In genomic region chr5:114699015-114699414, GRCm38 (mm10) we compare ENCODE assay signal across 11 mouse cellular contexts. TPM values are rescaled to one million over a fixed set of nuclear protein-coding genes. Genes with fewer than 3 reads are reported as not detected.
DNase-seq lines count a peak whose midpoint lies in the region; ATAC-seq and TF ChIP-seq lines count a peak whose summit lies in the region.
"Had no signal": no experiment of that assay in that cellular context is flagged by ENCODE, and none has a peak within 500 bp of the region (broad histone marks: within the 10 kb centered on the region; RNA-seq: fewer than 3 reads in every experiment).

No protein-coding gene starts in this region.

- no peaks in the 10 kb centered on the region for H3K4me1 ChIP-seq in hindbrain, embryonic 16.5 days (ENCODE audit: control insufficient read depth, insufficient read depth, low read depth, low read length)
- H3K4me1 ChIP-seq in hindbrain, embryonic 11.5 days (replicated peaks; ENCODE audit: control insufficient read depth, insufficient read depth, low read length) = no peaks in the 10 kb centered on the region
- peaks cover 1 to 11% of the 10 kb centered on the region in 2 experiments; a peak in 2 of 4 replicates for H3K4me1 ChIP-seq in ES-E14 (ENCODE audit: control insufficient read depth in 2 of 2, insufficient read depth in 2 of 2, low read length in 2 of 2, poor library complexity in 1 of 2)
- no peaks in the 10 kb centered on the region for H3K4me1 ChIP-seq in brown adipose tissue, adult 24 weeks (ENCODE audit: control insufficient read depth, insufficient read depth, insufficient read length, low read length)
- H3K4me1 ChIP-seq in kidney, embryonic 14.5 days (ENCODE audit: control insufficient read depth, insufficient read depth, low read length) = no peaks in the 10 kb centered on the region
- H3K4me1 ChIP-seq: forebrain, embryonic 10.5 days had no signal

- H3K79me2 ChIP-seq in macrophage (ENCODE audit: inconsistent target) = no peaks in the 10 kb centered on the region

- H3K36me3 ChIP-seq in hindbrain, embryonic 16.5 days (ENCODE audit: control insufficient read depth, insufficient read depth, low read length) = no peaks in the 10 kb centered on the region
- no peaks in the 10 kb centered on the region for H3K36me3 ChIP-seq in hindbrain, embryonic 11.5 days (ENCODE audit: control insufficient read depth, insufficient read depth, low read length)
- H3K36me3 ChIP-seq in ES-E14 (ENCODE audit: control insufficient read depth, insufficient read depth, low read length, poor library complexity, severe bottlenecking) = no peaks in the 10 kb centered on the region
- H3K36me3 ChIP-seq in macrophage (ENCODE audit: inconsistent target) = no peaks in the 10 kb centered on the region
- H3K36me3 ChIP-seq in kidney, embryonic 14.5 days (ENCODE audit: control insufficient read depth, insufficient read depth, low read length) = no peaks in the 10 kb centered on the region
- H3K36me3 ChIP-seq: embryonic facial prominence, embryonic 10.5 days; forebrain, embryonic 10.5 days had no signal

- no peak for DNase-seq in hindbrain, embryonic 11.5 days (ENCODE audit: low spot score)
- no peak for DNase-seq in ES-E14 (ENCODE audit: low read depth, low spot score)
- no peak for DNase-seq in right cerebral cortex, postnatal 25 days
- DNase-seq in gastrocnemius, postnatal 36 days = no peak
- DNase-seq: kidney, adult 18-20 months had no signal

- WGBS in hindbrain, embryonic 16.5 days = 66% methylated on average over 7 of the region's 7 CpGs
- 76% methylated on average over 7 of the region's 7 CpGs for WGBS in hindbrain, embryonic 11.5 days
- WGBS in macrophage (ENCODE audit: missing documents) = 13% methylated on average over 7 of the region's 7 CpGs
- 58% methylated on average over 7 of the region's 7 CpGs for WGBS in kidney, embryonic 14.5 days

- no peaks in the 10 kb centered on the region for H3K27me3 ChIP-seq in hindbrain, embryonic 16.5 days (replicated peaks; ENCODE audit: control insufficient read depth, insufficient read depth, low read length)
- no peaks in the 10 kb centered on the region for H3K27me3 ChIP-seq in hindbrain, embryonic 11.5 days (ENCODE audit: control insufficient read depth, insufficient read depth, low read length)
- no peaks in the 10 kb centered on the region for H3K27me3 ChIP-seq in kidney, embryonic 14.5 days (ENCODE audit: control insufficient read depth, insufficient read depth, low read length)

- no peaks in the 10 kb centered on the region for H3K9me3 ChIP-seq in hindbrain, embryonic 16.5 days (ENCODE audit: control insufficient read depth, low read length)
- H3K9me3 ChIP-seq in hindbrain, embryonic 11.5 days (ENCODE audit: control insufficient read depth, low read length) = no peaks in the 10 kb centered on the region
- H3K9me3 ChIP-seq in ES-E14 (ENCODE audit: control insufficient read depth, insufficient read depth, low read depth, low read length) = no peaks in the 10 kb centered on the region
- H3K9me3 ChIP-seq in kidney, embryonic 14.5 days (ENCODE audit: control insufficient read depth, low read length) = no peaks in the 10 kb centered on the region
- H3K9me3 ChIP-seq: embryonic facial prominence, embryonic 10.5 days; forebrain, embryonic 10.5 days had no signal

- no peak overlapping the region for H3K4me3 ChIP-seq in hindbrain, embryonic 16.5 days (ENCODE audit: low read length)
- no peak overlapping the region for H3K4me3 ChIP-seq in hindbrain, embryonic 11.5 days (ENCODE audit: low read depth, low read length)
- H3K4me3 ChIP-seq in ES-E14 (ENCODE audit: insufficient read depth in 1 of 2, low read depth in 1 of 2, low read length in 2 of 2, poor library complexity in 1 of 2, severe bottlenecking in 1 of 2) (peak overlapping the region; percentile 44 to 54), macrophage (ENCODE audit: inconsistent target) (no peak overlapping the region)
- H3K4me3 ChIP-seq in brown adipose tissue, adult 24 weeks (ENCODE audit: insufficient read depth, low read depth, low read length) = no peak overlapping the region
- H3K4me3 ChIP-seq in kidney, embryonic 14.5 days (ENCODE audit: low read length) = no peak overlapping the region
- H3K4me3 ChIP-seq: embryonic facial prominence, embryonic 10.5 days; forebrain, embryonic 10.5 days had no signal

- H3K9ac ChIP-seq in hindbrain, embryonic 16.5 days (ENCODE audit: low read depth, low read length) = no peak overlapping the region
- H3K9ac ChIP-seq in hindbrain, embryonic 11.5 days (ENCODE audit: low read depth, low read length) = no peak overlapping the region
- peak overlapping the region; percentile 68 for H3K9ac ChIP-seq in ES-E14 (ENCODE audit: insufficient read depth, low read depth, low read length, poor library complexity, severe bottlenecking)
- no peak overlapping the region for H3K9ac ChIP-seq in kidney, embryonic 14.5 days (ENCODE audit: low read depth, low read length)

- no peak overlapping the region for H3K27ac ChIP-seq in hindbrain, embryonic 16.5 days (ENCODE audit: low read depth, low read length)
- no peak overlapping the region for H3K27ac ChIP-seq in hindbrain, embryonic 11.5 days (ENCODE audit: low read depth, low read length)
- H3K27ac ChIP-seq in ES-E14 (ENCODE audit: insufficient read depth, low read depth, low read length, poor library complexity, severe bottlenecking) = peak overlapping the region; percentile 56
- H3K27ac ChIP-seq in brown adipose tissue, adult 24 weeks (replicated peaks; ENCODE audit: low read depth, low read length) = peak overlapping the region; percentile 40; the same call in 1 of the 2 replicates
- H3K27ac ChIP-seq in macrophage = peak overlapping the region; percentile 94
- H3K27ac ChIP-seq in kidney, embryonic 14.5 days (ENCODE audit: low read depth, low read length) = no peak overlapping the region
- H3K27ac ChIP-seq: embryonic facial prominence, embryonic 10.5 days; forebrain, embryonic 10.5 days had no signal

- intact Hi-C loops in gastrocnemius, postnatal 36 days (cut with DNase I) = no loop called here

- 0 out of 2 replicates have a peak, but pooled peaks have one; percentile 3 for ATAC-seq in hindbrain, embryonic 16.5 days
- ATAC-seq in hindbrain, embryonic 11.5 days (ENCODE audit: low FRiP score) = no peak
- no peak for ATAC-seq in kidney, embryonic 14.5 days (ENCODE audit: low FRiP score, low TSS enrichment)

- H3K4me2 ChIP-seq in hindbrain, embryonic 16.5 days (ENCODE audit: low read length) = no peak overlapping the region
- H3K4me2 ChIP-seq in hindbrain, embryonic 11.5 days (replicated peaks; ENCODE audit: low read depth, low read length) = no peak overlapping the region
- no peak overlapping the region for H3K4me2 ChIP-seq in kidney, embryonic 14.5 days (replicated peaks; ENCODE audit: low read depth, low read length)

- in situ Hi-C loops in ES-E14 (cut with MboI; ENCODE audit: low sequenced_read_pairs in 2 of 2, unreplicated experiment in 2 of 2) = no loop called here

TF ChIP-seq in ES-E14, 5 proteins besides CTCF, POLR2A, EP300 and RAD21:
- no peak for TF ChIP-seq CHD2 (IDR thresholded peaks at IDR 0.05; ENCODE audit: low read depth, low read length)
- TF ChIP-seq MAFK (IDR thresholded peaks at IDR 0.05; ENCODE audit: insufficient read depth, low read depth, low read length) = no peak
- no peak for TF ChIP-seq HCFC1 (IDR thresholded peaks at IDR 0.05; ENCODE audit: borderline replicate concordance, insufficient read depth, low read length)

RNA-seq across cellular contexts. Expression of gene Gltp, which starts 8.2 kb away (rescaled TPM):
- polyA plus RNA-seq in hindbrain, embryonic 16.5 days (2015; fragmentation: Nextera tagmentation; extraction: Ambion mirVana) = 49.9 and 53.4 TPM in 2 replicates
- polyA plus RNA-seq in hindbrain, embryonic 11.5 days (2014; fragmentation: Nextera tagmentation; extraction: Ambion mirVana) = 62.6 and 64.4 TPM in 2 replicates
- 15.6 and 17.2 TPM in 2 replicates for total RNA-seq in ES-E14 (2012; rRNA removed)
- polyA plus RNA-seq in brown adipose tissue, adult 24 weeks (2012; ENCODE audit: insufficient read depth, insufficient read length, missing spikeins) = 29.8 and 31.9 TPM in 2 replicates
- 10 to 100 TPM in 22 of 26 experiments, 1 to 10 TPM in 4; 6.8 to 33.1 (median 21.6) TPM for total RNA-seq in macrophage (2018; cell fraction: chromatin; rRNA removed)
- total RNA-seq in macrophage (2018; cell fraction: cytosol; rRNA removed) = 100 to 1,000 TPM; 176 to 408 (median 256) TPM
- 100 to 1,000 TPM in 1 of 26 experiments, 10 to 100 TPM in 25; 26.3 to 110 (median 56.0) TPM for total RNA-seq in macrophage (2018; cell fraction: nucleus; rRNA removed)
- 289 to 530 TPM (median 368 TPM) in 3 replicates for polyA plus RNA-seq in macrophage (2018)
- polyA plus RNA-seq in kidney, embryonic 14.5 days (2014; fragmentation: Nextera tagmentation; extraction: Ambion mirVana) = 42.6 and 64.5 TPM in 2 replicates
- total RNA-seq in gastrocnemius, postnatal 36 days (2021) = 1 to 10 TPM; 7.3 to 7.9 TPM

RNA-seq across cellular contexts. Expression of gene Tchp, which starts 8.5 kb away (rescaled TPM):
- 15.6 and 16.9 TPM in 2 replicates for polyA plus RNA-seq in hindbrain, embryonic 16.5 days (2015; fragmentation: Nextera tagmentation; extraction: Ambion mirVana)
- polyA plus RNA-seq in hindbrain, embryonic 11.5 days (2014; fragmentation: Nextera tagmentation; extraction: Ambion mirVana) = 13.3 and 15.8 TPM in 2 replicates
- 20.6 and 33.8 TPM in 2 replicates for total RNA-seq in ES-E14 (2012; rRNA removed)
- 1.5 and 4.4 TPM in 2 replicates for polyA plus RNA-seq in brown adipose tissue, adult 24 weeks (2012; ENCODE audit: insufficient read depth, insufficient read length, missing spikeins)
- total RNA-seq in macrophage (2018; cell fraction: chromatin; rRNA removed) = 10 to 100 TPM in 22 of 26 experiments, 1 to 10 TPM in 4; 9.0 to 63.3 (median 24.2) TPM
- 1 to 10 TPM; 1.8 to 7.3 (median 5.1) TPM for total RNA-seq in macrophage (2018; cell fraction: cytosol; rRNA removed)
- total RNA-seq in macrophage (2018; cell fraction: nucleus; rRNA removed) = 10 to 100 TPM in 15 of 26 experiments, 1 to 10 TPM in 11; 3.9 to 30.7 (median 12.1) TPM
- polyA plus RNA-seq in macrophage (2018) = 5.0 to 7.6 TPM (median 6.4 TPM) in 3 replicates
- 10.0 and 18.5 TPM in 2 replicates for polyA plus RNA-seq in kidney, embryonic 14.5 days (2014; fragmentation: Nextera tagmentation; extraction: Ambion mirVana)
- total RNA-seq in gastrocnemius, postnatal 36 days (2021) = 1 to 10 TPM; 2.7 to 2.9 TPM

RNA-seq across cellular contexts. Expression of gene Trpv4, which starts 40.8 kb away (rescaled TPM):
- 2.3 and 3.0 TPM in 2 replicates for polyA plus RNA-seq in hindbrain, embryonic 16.5 days (2015; fragmentation: Nextera tagmentation; extraction: Ambion mirVana)
- 0.38 and 0.85 TPM in 2 replicates for polyA plus RNA-seq in hindbrain, embryonic 11.5 days (2014; fragmentation: Nextera tagmentation; extraction: Ambion mirVana)
- total RNA-seq in ES-E14 (2012; rRNA removed) = 1.4 and 3.5 TPM in 2 replicates
- 0.83 and 1.2 TPM in 2 replicates for polyA plus RNA-seq in brown adipose tissue, adult 24 weeks (2012; ENCODE audit: insufficient read depth, insufficient read length, missing spikeins)
- 10 to 100 TPM in 22 of 26 experiments, 1 to 10 TPM in 4; 4.9 to 48.1 (median 27.0) TPM for total RNA-seq in macrophage (2018; cell fraction: chromatin; rRNA removed)
- 1 to 10 TPM; 1.6 to 9.9 (median 5.4) TPM for total RNA-seq in macrophage (2018; cell fraction: cytosol; rRNA removed)
- total RNA-seq in macrophage (2018; cell fraction: nucleus; rRNA removed) = 10 to 100 TPM in 17 of 26 experiments, 1 to 10 TPM in 9; 3.5 to 37.8 (median 15.3) TPM
- 4.4 to 12.1 TPM (median 7.1 TPM) in 3 replicates for polyA plus RNA-seq in macrophage (2018)
- polyA plus RNA-seq in kidney, embryonic 14.5 days (2014; fragmentation: Nextera tagmentation; extraction: Ambion mirVana) = 12.8 and 18.6 TPM in 2 replicates
- 1 to 10 TPM in 1 of 2 experiments, under 1 TPM in 1; 0.87 to 2.1 TPM for total RNA-seq in gastrocnemius, postnatal 36 days (2021)

Comparison
In these comparisons a context has a peak if more than half of its experiments do, and no peak if none do; other contexts are left out.
1. H3K27ac ChIP-seq: peak in ES-E14 (single experiment), brown adipose tissue, adult 24 weeks (single experiment) and macrophage (single experiment); none in hindbrain, embryonic 16.5 days (single experiment), hindbrain, embryonic 11.5 days (single experiment) and kidney, embryonic 14.5 days (single experiment).
2. H3K4me3 ChIP-seq: peak in ES-E14 (2 of 2); none in hindbrain, embryonic 16.5 days (single experiment), hindbrain, embryonic 11.5 days (single experiment), brown adipose tissue, adult 24 weeks (single experiment), macrophage (single experiment) and kidney, embryonic 14.5 days (single experiment).